Mouse (Mus musculus) neutrophil, adult 65 days (primary cell): ENCODE data around the gene Plekha1. TPM values are rescaled to one million over a fixed set of nuclear protein-coding genes. Genes with fewer than 3 reads are reported as not detected.

Experiments used
- total RNA-seq: library from RNA; stranded (reverse); gene quantifications from 2 replicates; pipeline ENCODE4 v1.2.4, GENCODE M21; 2023

Plekha1 gene
- 14.1 and 14.8 TPM in 2 replicates for total RNA-seq

GRCm38 (mm10) chr7:130865613-130866591 lies at the start of gene Plekha1:
Plekha1 (plus strand) TSS chr7:130865756.

GRCm38 (mm10) chr7:130935793-130936471 lies 70.4 kb downstream of the Plekha1 start, which contains the start of gene Htra1:
Htra1 (plus strand) TSS chr7:130936111.

Other genes with a start within 250 kb of the Plekha1 start
- gene Btbd16, start 91.7 kb upstream of the Plekha1 start, total RNA-seq, result not detected in 2 replicates
- 0.22 TPM in 1 of 2 replicates, not detected in the other for gene Htra1, start 70.4 kb downstream of the Plekha1 start, total RNA-seq
- not detected in 2 replicates for gene Dmbt1, start 166.3 kb downstream of the Plekha1 start, total RNA-seq